Mouse (Mus musculus) embryonic facial prominence, embryonic 10.5 days (tissue): Measurements from ENCODE around the gene Homer3. TPM values are rescaled to one million over a fixed set of nuclear protein-coding genes. Genes with fewer than 3 reads are reported as not detected.

Source experiments
- polyA plus RNA-seq: library from polyadenylated mRNA; unstranded; fragments of >200 nt; fragmentation: Nextera tagmentation; extraction: Ambion mirVana; gene quantifications from 2 replicates; pipeline ENCODE4 v1.2.1, GENCODE M21; 2016

Homer3 gene
- polyA plus RNA-seq, 1 experiment from 2014 or later, result 121 TPM

Other genes with a start within 250 kb of the Homer3 start
- 63.9 and 67.3 TPM in 2 replicates for gene Mau2, start 240.1 kb upstream of the Homer3 start, polyA plus RNA-seq
- 53.5 and 56.5 TPM in 2 replicates for gene Sugp1, start 240.0 kb upstream of the Homer3 start, polyA plus RNA-seq
- gene Tm6sf2, start 209.9 kb upstream of the Homer3 start, polyA plus RNA-seq, result 0.47 and 0.80 TPM in 2 replicates
- gene Hapln4, start 199.4 kb upstream of the Homer3 start, polyA plus RNA-seq, result 0.14 and 0.24 TPM in 2 replicates
- gene Ncan, start 162.0 kb upstream of the Homer3 start, polyA plus RNA-seq, result 6.2 and 6.8 TPM in 2 replicates
- 32.0 and 33.4 TPM in 2 replicates for gene Nr2c2ap, start 151.5 kb upstream of the Homer3 start, polyA plus RNA-seq
- 22.4 and 25.2 TPM in 2 replicates for gene Rfxank, start 143.7 kb upstream of the Homer3 start, polyA plus RNA-seq
- 45.8 and 46.8 TPM in 2 replicates for gene Borcs8, start 143.3 kb upstream of the Homer3 start, polyA plus RNA-seq
- gene Mef2b, start 143.1 kb upstream of the Homer3 start, polyA plus RNA-seq, result 0.69 and 0.70 TPM in 2 replicates
- 66.1 and 72.1 TPM in 2 replicates for gene Tmem161a, start 110.5 kb upstream of the Homer3 start, polyA plus RNA-seq
- 2.6 and 2.9 TPM in 2 replicates for gene Slc25a42, start 70.5 kb upstream of the Homer3 start, polyA plus RNA-seq
- 47.0 and 50.8 TPM in 2 replicates for gene Sugp2, start 48.6 kb upstream of the Homer3 start, polyA plus RNA-seq
- gene Armc6, start 48.4 kb upstream of the Homer3 start, polyA plus RNA-seq, result 30.8 and 31.9 TPM in 2 replicates
- 51.0 and 58.1 TPM in 2 replicates for gene Ddx49, start 19.7 kb downstream of the Homer3 start, polyA plus RNA-seq
- 293 and 297 TPM in 2 replicates for gene Cope, start 19.7 kb downstream of the Homer3 start, polyA plus RNA-seq
- 2.3 and 4.1 TPM in 2 replicates for gene Cers1, start 32.9 kb downstream of the Homer3 start, polyA plus RNA-seq
- 5.6 and 5.7 TPM in 2 replicates for gene Gdf1, start 47.0 kb downstream of the Homer3 start, polyA plus RNA-seq
- 21.9 and 22.1 TPM in 2 replicates for gene Upf1, start 70.5 kb downstream of the Homer3 start, polyA plus RNA-seq
- 0.19 and 0.37 TPM in 2 replicates for gene Comp, start 90.7 kb downstream of the Homer3 start, polyA plus RNA-seq
- 17.3 and 20.6 TPM in 2 replicates for gene Crtc1, start 156.8 kb downstream of the Homer3 start, polyA plus RNA-seq
- gene Klhl26, start 194.1 kb downstream of the Homer3 start, polyA plus RNA-seq, result 22.4 and 24.1 TPM in 2 replicates
- 28.3 and 29.4 TPM in 2 replicates for gene Tmem59l, start 204.5 kb downstream of the Homer3 start, polyA plus RNA-seq
- gene Crlf1, start 210.3 kb downstream of the Homer3 start, polyA plus RNA-seq, result 103 and 116 TPM in 2 replicates
- 118 and 138 TPM in 2 replicates for gene Rex1bd, start 223.9 kb downstream of the Homer3 start, polyA plus RNA-seq
- 908 and 951 TPM in 2 replicates for gene Uba52, start 228.0 kb downstream of the Homer3 start, polyA plus RNA-seq
- gene Fkbp8, start 244.9 kb downstream of the Homer3 start, polyA plus RNA-seq, result 278 and 285 TPM in 2 replicates
- gene Kxd1, start 245.1 kb downstream of the Homer3 start, polyA plus RNA-seq, result 49.7 and 51.0 TPM in 2 replicates